Mouse (Mus musculus) activated CD4-positive, CD25-positive, alpha-beta regulatory T cell (primary cell): Measurements from ENCODE around the gene Relb. TPM values are rescaled to one million over a fixed set of nuclear protein-coding genes. Genes with fewer than 3 reads are reported as not detected.

Experiments
- polyA plus RNA-seq, 2 experiments: library from polyadenylated mRNA; unstranded; fragments of 100-300 nt; shearing (Covaris generic); gene quantifications; one replicate each; pipeline ENCODE4 v1.2.1; 2017

Gene Relb
- polyA plus RNA-seq: 10 to 100 TPM; 76.1 to 91.6 TPM

DNA sequence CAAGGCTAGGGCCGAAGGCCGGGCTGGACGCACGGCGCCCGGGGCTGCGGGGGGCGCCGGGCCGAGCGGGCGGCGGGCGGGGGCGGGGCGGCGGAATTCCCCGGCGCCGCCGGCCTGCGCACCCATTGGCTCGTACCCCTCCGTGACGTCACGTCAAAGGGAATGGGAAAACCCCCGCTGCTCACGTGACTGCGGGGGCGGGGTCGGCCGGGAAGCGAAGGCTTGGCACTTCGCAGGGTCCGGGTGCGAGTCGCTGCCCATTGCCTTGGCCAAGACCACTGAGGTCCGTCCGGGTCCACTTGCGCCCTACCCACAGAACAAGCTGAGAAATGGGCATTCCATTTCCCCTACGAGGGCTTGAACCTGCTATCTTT lies at the start of gene Relb:
TSS of gene Relb (minus strand) at position 78 of the 374 bp plus-strand sequence.

DNA sequence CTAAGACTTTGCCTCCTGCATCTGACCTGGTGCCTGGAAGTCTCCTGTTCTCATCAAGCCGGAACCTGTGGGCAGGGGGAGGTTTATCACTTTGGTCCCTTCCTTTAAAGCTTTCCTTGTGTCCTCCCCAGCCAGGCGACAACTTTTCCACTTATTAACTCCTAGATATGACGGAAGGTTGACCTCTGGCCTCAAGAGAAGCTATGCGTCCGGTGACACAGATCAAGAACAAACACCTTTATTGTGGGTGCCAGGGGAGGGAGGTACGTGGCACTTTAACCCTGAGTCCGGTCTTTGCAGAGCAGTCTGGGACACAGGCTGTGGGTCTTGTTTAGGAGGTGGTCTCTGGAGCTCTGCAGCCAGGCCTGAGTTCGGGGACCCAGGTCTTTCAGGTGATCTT lies 48.6 kb upstream of the Relb start, which contains the start of gene Apoc2:
TSS of gene Apoc2 (minus strand) at position 70 of the 400 bp plus-strand sequence.

DNA sequence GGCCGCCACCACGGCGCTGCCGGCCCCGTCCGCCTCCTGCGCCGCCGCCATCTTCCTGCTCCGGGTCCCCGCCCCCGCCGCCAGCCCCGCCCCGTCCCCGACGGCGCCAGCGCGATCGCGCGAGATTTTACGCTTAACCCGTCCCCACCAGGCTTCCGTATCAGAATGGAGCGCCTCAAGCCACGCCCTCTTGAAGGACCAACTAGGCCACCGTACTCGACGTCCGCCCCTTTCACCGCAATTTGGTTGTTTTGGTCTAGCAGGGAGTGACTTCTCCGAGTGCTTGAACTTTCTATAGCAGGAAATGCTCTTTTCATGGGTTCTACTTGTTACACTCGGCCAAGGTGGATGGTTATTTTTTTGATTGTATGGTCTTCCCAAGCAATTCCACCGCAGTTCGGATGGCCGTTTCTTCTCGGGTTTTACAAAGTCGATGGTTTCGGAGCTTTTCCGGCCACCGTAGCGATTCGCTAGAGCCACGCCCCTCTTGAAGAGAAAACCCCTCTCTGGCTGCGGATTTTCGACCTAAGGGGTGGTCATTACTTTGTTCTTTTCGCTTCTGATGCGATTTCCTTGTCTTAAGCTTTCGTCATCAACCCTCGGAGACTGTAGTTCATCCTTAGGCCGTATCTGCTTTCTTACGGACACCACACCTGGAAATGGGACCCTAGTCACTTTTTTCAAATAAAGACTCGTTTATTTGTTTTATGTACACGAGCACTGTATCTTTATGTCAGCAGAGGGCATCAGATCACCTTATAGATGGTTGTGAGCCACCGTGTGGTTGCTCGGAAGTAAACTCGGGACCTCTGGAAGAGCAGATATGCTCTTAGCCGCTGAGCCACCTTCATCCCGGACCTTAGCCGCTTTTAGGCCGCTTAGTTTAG lies 36.0 kb upstream of the Relb start, which contains the start of gene Clptm1:
TSS of gene Clptm1 (minus strand) at position 79 of the 887 bp plus-strand sequence.

DNA sequence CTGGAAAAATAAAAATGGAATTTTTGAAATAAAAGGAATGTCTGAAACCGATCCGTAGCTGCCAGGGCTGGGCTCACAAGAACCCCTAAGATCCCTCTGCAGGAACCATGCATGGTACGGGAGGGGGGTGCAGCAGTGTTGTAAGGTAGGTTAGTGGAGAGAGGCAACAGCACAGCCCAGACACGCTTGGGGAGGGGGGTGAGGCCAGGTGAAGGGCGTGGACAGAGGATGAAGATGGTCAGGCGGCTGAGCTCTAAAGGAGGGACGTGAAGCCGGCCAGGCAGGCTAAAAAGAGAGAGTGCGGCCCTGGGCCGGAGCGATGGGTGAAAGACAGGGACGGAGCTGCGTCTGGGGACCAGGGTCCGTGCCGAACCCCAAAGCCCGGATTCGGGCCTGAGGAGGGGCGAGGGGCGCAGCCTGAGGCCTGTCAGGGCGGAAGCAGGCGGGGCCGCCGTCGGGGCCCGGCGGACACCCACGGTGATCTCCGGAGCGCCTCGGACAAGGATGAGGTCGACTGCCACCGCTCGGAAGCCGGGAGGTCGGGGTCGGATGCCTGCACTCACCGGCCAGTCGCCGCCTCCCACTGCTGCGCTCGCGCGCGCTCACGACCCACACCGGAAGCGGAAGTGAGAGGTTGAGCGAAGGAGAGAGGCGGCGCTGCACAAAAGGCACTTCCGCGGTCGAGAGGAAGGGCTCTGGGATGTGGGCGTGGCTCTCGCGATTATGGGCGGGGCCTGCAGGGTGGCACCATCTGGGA lies 25.2 kb downstream of the Relb start, which contains the start of gene Clasrp:
TSS of gene Clasrp (minus strand) at position 638 of the 757 bp plus-strand sequence.

DNA sequence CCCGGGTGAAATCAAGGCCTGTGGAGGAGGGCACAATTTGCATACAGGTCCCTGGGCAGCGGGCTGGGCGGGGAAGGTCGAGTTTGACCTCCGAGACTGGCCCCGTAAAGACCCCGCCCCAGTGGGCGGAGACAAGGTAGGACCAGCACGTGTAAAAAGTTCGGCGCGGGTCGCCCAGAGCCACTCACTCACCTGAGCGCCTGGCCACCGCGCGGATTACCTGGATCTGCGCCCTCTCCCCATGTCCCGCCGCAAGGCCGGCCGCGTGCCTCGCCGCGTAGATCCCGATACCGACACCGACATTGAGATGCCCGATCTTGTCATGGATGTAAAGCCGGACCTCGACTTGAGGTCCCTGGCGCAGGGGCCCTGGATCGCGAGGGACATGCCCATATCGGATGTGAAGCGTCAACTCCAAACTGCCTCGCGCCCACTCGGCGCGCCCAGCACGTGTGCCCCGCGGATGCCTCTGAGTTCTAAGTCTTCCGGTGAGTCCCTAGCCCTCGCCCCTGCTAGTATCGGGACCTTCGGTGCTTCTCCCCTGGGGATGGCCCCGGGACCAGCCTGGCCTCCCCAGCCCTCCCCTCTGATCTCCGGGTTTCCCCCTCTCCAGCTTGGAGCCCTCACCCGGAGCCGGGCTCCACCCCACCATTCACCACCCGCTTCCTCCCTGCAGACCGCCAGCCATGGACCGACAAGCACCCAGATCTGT lies 51.9 kb downstream of the Relb start, which contains the start of the genes Zfp296 and Gemin7:
TSS of gene Zfp296 (plus strand) at position 147 of the 712 bp plus-strand sequence.
TSS of gene Gemin7 (minus strand) at position 455 of the 712 bp plus-strand sequence.

DNA sequence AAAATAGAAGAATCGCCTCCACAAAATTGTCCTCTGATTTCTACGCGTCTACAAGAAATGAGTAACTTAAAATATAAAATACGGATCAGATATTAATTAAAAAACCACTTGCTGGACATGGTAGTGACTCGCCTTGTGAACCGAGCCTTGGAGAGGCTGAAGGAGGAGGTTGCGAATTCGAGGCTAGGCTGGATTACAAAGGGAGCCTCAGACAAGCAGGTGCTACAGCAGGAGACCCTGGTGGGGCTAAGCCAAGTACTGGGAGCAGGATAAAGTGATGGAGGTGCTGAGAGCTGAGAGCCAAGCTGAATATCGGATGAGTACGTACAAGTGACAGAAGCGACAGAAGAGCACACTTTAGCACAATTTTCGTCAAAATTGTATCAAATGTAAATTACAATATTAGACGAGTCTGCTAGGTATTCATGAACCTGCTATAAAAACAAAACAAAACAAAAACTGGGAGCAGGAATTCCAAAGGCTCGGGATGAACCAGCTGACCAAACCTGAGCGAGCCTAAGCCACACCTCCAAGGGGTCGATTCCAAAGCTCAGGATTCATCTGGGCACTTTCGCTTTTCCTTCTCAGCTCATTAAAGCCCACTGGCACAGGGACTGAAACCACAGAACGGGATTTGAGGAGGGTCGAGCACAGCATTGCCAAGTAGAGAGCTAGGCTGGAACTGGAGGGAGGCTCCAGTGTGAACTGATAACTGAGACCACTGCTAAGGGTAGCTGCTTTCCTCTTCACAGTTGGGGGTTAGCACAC lies 66.4 kb downstream of the Relb start, which contains the start of gene Ppp1r37:
TSS of gene Ppp1r37 (minus strand) at position 434 of the 768 bp plus-strand sequence.

Other genes with a start within 250 kb of the Relb start
- 1 to 10 TPM; 5.6 to 7.5 TPM for gene Ercc2, start 247.4 kb downstream of the Relb start, polyA plus RNA-seq
- gene Klc3, start 225.3 kb downstream of the Relb start, polyA plus RNA-seq: 10 to 100 TPM; 19.5 to 32.4 TPM
- gene Ckm, start 224.7 kb downstream of the Relb start, polyA plus RNA-seq: not detected
- gene Mark4, start 170.6 kb downstream of the Relb start, polyA plus RNA-seq: 10 to 100 TPM in 1 of 2 experiments, 1 to 10 TPM in 1; 6.8 to 12.1 TPM
- under 1 TPM in 1 of 2 experiments, not detected in 1; 0.49 TPM for gene Exoc3l2, start 166.1 kb downstream of the Relb start, polyA plus RNA-seq
- gene Bloc1s3, start 121.1 kb downstream of the Relb start, polyA plus RNA-seq: 10 to 100 TPM; 11.1 to 14.2 TPM
- 100 to 1,000 TPM in 1 of 2 experiments, 10 to 100 TPM in 1; 98.1 to 104 TPM for gene Trappc6a, start 121.0 kb downstream of the Relb start, polyA plus RNA-seq
- gene Nkpd1, start 111.6 kb downstream of the Relb start, polyA plus RNA-seq: under 1 TPM in 1 of 2 experiments, not detected in 1; 0.44 TPM
- gene Ppp1r37, start 66.4 kb downstream of the Relb start, polyA plus RNA-seq: 10 to 100 TPM; 12.9 to 14.4 TPM
- 1 to 10 TPM; 1.1 to 2.9 TPM for gene Zfp296, start 52.2 kb downstream of the Relb start, polyA plus RNA-seq
- gene Gemin7, start 51.8 kb downstream of the Relb start, polyA plus RNA-seq: 100 to 1,000 TPM; 115 to 131 TPM
- 10 to 100 TPM; 49.2 to 49.9 TPM for gene Clasrp, start 25.0 kb downstream of the Relb start, polyA plus RNA-seq
- 100 to 1,000 TPM; 114 to 162 TPM for gene Clptm1, start 35.6 kb upstream of the Relb start, polyA plus RNA-seq
- gene Apoc2, start 48.5 kb upstream of the Relb start, polyA plus RNA-seq: under 1 TPM in 1 of 2 experiments, not detected in 1; 0.38 TPM
- not detected for gene Gm44805, start 52.0 kb upstream of the Relb start, polyA plus RNA-seq
- under 1 TPM in 1 of 2 experiments, not detected in 1; 0.53 TPM for gene Apoc4, start 52.0 kb upstream of the Relb start, polyA plus RNA-seq
- gene Apoc1, start 63.2 kb upstream of the Relb start, polyA plus RNA-seq: 1 to 10 TPM in 1 of 2 experiments, under 1 TPM in 1; 0.67 to 3.8 TPM
- gene Apoe, start 69.8 kb upstream of the Relb start, polyA plus RNA-seq: 10 to 100 TPM; 30.0 to 92.3 TPM
- gene Tomm40, start 86.0 kb upstream of the Relb start, polyA plus RNA-seq: 100 to 1,000 TPM in 1 of 2 experiments, 10 to 100 TPM in 1; 61.9 to 105 TPM
- gene Nectin2, start 121.0 kb upstream of the Relb start, polyA plus RNA-seq: 1 to 10 TPM in 1 of 2 experiments, under 1 TPM in 1; 0.47 to 1.9 TPM
- 1 to 10 TPM; 5.2 to 5.4 TPM for gene Bcam, start 141.6 kb upstream of the Relb start, polyA plus RNA-seq
- gene Cblc, start 167.4 kb upstream of the Relb start, polyA plus RNA-seq: 1 to 10 TPM in 1 of 2 experiments, not detected in 1; 1.4 TPM
- gene Bcl3, start 193.3 kb upstream of the Relb start, polyA plus RNA-seq: 100 to 1,000 TPM; 131 to 135 TPM
- gene Gm19345, start 222.6 kb upstream of the Relb start, polyA plus RNA-seq: under 1 TPM; 0.20 to 0.81 TPM
- gene Ceacam16, start 231.9 kb upstream of the Relb start, polyA plus RNA-seq: 1 to 10 TPM in 1 of 2 experiments, under 1 TPM in 1; 0.48 to 1.1 TPM